Mouse (Mus musculus) c-Kit-positive CD71-positive TER-119-negative erythroid progenitor cells, embryonic 14.5 days (primary cell): ENCODE data around the gene Ugt1a6a.

Experiments used
- DNase-seq: peaks from one replicate; pipeline ENCODE4 v3.0.0-alpha.2; 2013; ENCODE audit warnings: low read depth

The Ugt1a6a gene

GRCm38 (mm10) chr1:88250023-88250422, 115.4 kb downstream of the Ugt1a6a start:
- no peak for DNase-seq

- DNase-seq = no peak
These were observed 118.5 kb downstream of the Ugt1a6a start for GRCm38 (mm10) chr1:88253106-88253505.

- DNase-seq = no peak
These were observed 118.9 kb downstream of the Ugt1a6a start for GRCm38 (mm10) chr1:88253540-88253939.

- no peak for DNase-seq
These were observed 120.3 kb downstream of the Ugt1a6a start for GRCm38 (mm10) chr1:88254793-88255465.

DNA sequence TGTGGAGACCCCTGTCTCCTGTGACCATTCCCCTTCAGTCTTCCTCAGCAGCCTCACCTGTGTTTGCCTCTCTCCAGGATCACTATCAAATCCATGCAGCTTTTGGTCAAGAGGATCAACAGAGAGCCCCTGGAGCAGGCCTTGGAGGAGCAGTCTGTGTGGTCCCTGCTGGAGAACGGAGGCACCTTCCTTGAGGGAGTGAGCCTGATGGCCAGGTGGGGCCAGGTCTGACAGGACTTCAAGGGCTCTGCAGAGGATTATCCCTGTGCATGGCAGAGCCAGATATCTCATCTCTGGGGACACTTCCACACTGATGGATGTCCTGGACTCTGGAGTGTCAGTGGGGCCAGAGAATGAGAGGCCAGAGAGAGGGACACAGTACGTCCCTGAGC, 120.9 kb downstream of the Ugt1a6a start:
- DNase-seq = no peak

GRCm38 (mm10) chr1:88255989-88256754, 121.6 kb downstream of the Ugt1a6a start:
- DNase-seq = no peak

- DNase-seq = no peak
These were observed 122.5 kb downstream of the Ugt1a6a start for GRCm38 (mm10) chr1:88256886-88257663.

DNA sequence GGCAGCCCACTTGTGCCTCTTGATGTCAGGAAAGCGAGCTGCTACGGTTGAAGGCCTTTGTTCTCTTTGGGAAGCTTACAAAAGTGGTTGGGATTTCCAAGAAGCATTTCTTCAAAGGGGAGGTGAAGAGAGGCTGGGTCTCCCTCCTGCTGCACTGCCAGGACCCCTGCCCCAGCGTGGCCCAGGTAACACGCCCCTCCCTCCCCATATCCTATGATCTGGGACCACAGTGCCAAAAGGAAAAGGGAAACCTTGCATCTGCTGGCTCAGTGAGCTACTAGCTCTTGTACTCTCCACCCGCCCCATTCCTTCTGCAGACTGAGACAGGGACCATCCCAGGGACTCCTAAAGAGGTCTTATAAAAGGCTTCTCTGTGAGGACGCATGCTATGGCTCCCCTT, 123.1 kb downstream of the Ugt1a6a start:
- DNase-seq = no peak

- DNase-seq = no peak
These were observed 123.8 kb downstream of the Ugt1a6a start for GRCm38 (mm10) chr1:88258361-88258760.

DNA sequence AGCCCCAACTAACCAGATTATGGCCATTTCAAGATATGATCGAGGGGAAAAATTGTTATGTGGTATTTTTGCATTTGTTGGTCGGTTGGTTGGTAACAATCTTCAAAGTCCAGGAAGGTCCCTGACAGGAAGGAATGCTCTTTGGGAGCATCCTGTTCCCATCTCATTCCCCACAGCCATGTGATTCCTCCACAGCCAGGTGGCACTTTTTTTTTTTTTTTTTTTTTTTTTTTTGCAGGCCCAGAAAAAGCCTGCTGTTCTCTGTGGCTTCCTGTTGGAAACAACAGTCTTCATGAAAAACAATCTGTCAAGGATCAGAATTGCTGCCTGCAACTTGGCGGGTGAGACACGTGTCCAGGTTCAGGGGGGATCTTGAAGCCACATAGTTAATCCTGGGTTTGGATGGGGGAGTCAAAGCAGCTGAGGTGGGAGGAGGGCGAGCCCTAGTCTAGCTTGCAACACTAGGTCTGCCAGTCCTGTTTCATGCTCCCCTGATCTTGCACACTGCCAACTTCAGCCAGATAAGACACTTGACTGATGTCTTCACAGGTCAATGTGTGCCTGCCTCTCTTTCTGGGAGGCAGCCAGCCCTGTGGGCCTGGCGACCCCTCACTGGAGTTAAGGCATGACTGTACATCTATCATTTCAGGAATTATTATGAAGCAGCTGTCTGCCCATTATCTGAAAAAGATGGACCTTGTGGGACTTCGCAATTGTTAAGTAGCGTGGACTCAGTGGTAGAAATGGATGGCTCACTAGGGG, 124.5 kb downstream of the Ugt1a6a start:
- DNase-seq = no peak

DNA sequence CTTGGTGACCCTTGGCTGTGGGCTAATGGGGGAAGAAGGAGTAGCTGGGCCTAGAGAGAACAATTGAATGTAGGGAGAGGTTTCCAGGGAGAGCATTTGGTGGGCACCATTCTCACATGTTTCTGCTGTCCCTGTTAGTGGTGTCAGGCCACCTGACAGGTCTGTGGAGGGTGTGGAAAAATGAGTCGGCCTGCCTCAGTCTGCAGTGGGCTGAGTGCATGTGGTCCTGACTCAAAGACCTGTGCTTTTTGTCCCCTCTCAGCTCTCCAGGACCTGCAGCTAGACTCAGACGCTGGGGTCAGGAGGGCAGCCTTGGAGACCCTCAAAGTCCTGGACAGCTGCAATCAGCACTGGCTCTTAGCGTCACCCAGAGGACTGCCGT, 125.0 kb downstream of the Ugt1a6a start:
- DNase-seq = no peak

- no peak for DNase-seq
These were observed 125.5 kb downstream of the Ugt1a6a start for GRCm38 (mm10) chr1:88260114-88260513.

- DNase-seq = no peak
These were observed 126.2 kb downstream of the Ugt1a6a start for GRCm38 (mm10) chr1:88260604-88261377.

- no peak for DNase-seq
These were observed 127.1 kb downstream of the Ugt1a6a start for GRCm38 (mm10) chr1:88261706-88262105.

- DNase-seq = no peak
These were observed 127.6 kb downstream of the Ugt1a6a start for GRCm38 (mm10) chr1:88262255-88262654.

GRCm38 (mm10) chr1:88262961-88263360, 128.4 kb downstream of the Ugt1a6a start:
- no peak for DNase-seq

DNA sequence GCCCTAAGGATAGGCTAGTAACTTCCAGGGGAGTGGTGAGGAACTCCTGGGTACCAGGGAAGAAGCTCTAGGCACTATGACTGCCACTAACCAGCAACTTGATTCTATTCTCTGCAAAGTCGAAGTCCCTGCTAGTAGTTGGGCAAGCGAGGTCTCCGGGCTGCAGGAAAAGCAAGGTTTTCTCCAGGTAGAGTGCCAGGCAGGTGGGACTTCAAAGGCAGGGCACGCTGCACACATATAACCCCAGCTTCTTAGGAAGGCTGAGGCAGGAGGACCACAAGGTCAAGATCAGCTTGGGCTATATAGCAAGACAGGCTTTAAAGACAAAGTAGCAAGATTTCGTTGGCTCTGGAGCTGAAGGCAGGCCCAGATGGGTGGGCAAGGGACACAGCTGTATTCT, 129.2 kb downstream of the Ugt1a6a start:
- no peak for DNase-seq

DNA sequence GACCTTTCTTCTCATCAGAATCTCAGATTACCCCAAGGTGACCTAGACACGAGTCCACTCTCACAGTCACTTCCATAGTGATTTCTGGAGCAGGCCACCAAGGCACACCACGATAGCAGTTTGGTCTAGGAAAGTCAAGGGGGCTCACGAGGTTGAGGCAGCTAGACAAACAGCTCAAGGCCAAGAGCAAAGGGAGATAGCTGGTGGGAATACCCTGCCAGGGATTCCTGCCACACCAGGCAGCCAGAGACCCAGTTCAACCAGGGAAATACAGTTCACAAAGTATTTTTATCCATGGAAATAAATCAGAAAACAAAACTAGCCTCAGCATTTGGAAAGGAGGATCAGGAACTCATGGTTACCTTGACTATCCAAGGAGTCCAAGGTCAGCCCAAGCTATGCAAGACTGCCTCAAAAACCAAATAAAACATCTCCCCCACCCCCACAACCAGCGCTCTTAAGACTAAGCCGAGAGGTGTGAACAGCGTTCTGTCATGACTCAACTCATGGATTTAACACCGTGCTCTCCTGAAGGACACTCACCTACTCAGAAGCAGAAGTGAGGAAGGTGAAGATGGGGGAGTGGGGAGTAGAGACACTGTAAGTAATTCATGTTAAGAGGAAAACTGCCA, 129.7 kb downstream of the Ugt1a6a start:
- DNase-seq = no peak

DNA sequence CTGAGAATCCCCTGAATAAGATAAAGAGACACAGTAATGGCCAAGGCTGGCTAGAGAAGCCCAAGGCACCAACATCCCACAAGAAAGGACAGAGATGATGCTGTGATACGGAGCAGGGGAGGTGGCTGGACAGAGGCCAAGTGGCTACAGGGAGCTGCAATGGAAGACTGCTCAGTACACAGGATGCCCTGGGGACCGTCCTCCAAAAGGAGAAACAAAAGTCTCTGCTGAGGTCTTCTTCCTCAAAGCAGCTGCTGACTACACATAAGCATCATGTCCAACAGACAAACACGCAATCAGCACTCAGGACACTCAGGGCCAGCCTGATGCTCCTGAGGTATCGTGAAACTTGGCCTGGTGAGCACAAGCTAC, 130.2 kb downstream of the Ugt1a6a start:
- DNase-seq = no peak

DNA sequence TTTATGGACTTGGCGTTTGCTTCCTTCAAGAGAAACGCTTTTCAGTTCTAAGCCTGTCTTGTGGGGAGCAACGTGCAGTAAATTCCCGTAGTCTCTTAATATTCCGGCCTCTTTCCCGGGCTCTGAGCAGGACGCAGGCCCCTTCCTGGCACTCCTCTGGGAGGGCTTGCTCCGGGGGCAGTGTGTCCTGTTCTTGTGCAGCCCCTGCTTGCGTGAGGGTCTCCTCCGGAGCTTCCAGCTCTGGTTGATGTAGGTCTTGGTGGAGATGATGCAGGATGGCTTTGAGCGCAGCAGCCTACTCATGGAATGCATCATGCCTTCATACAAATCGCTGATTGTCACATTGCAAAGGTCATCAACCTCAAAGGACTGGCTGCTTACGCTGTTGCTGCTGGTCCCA, 131.5 kb downstream of the Ugt1a6a start:
- no peak for DNase-seq

GRCm38 (mm10) chr1:88267489-88267888, 132.9 kb downstream of the Ugt1a6a start:
- no peak for DNase-seq
